Mouse (Mus musculus) kidney, adult 2 months (tissue): Measurements from ENCODE around the gene Rwdd4a. TPM values are rescaled to one million over a fixed set of nuclear protein-coding genes. Genes with fewer than 3 reads are reported as not detected.

ENCODE experiments used
- DNase-seq: peaks from one replicate; pipeline ENCODE4 v3.0.0; 2021
- H3K27ac ChIP-seq: fragments of 200-500 bp; 2 replicates; pipeline ENCODE4 v1.5.1; 2012; ENCODE audit warnings: low read depth, low read length, control low read depth, inconsistent platforms; ENCODE audit not compliant: insufficient read depth
- H3K27me3 ChIP-seq: fragments of 200-500 bp; replicated peaks from 2 replicates; pipeline ENCODE4 v1.6.1; 2012; ENCODE audit warnings: mild to moderate bottlenecking, moderate library complexity, low read length, inconsistent platforms; ENCODE audit not compliant: control insufficient read depth, insufficient read depth
- H3K36me3 ChIP-seq: fragments of 200-500 bp; 2 replicates; pipeline ENCODE4 v1.6.1; 2012; ENCODE audit warnings: mild to moderate bottlenecking, moderate library complexity, low read length, inconsistent platforms; ENCODE audit not compliant: control insufficient read depth, insufficient read depth
- H3K4me1 ChIP-seq: fragments of 200-500 bp; 2 replicates; pipeline ENCODE4 v1.6.1; 2011; ENCODE audit warnings: low read length; ENCODE audit not compliant: control insufficient read depth, insufficient read depth
- H3K4me3 ChIP-seq: fragments of 200-500 bp; 2 replicates; pipeline ENCODE4 v1.5.1; 2011; ENCODE audit warnings: mild to moderate bottlenecking, low read depth, low read length, control low read depth; ENCODE audit not compliant: insufficient read depth
- CTCF ChIP-seq: fragments of 200-500 bp; conservative IDR thresholded peaks from 2 replicates; pipeline ENCODE4 v1.5.1; 2011; ENCODE audit warnings: low read depth, mild to moderate bottlenecking, control low read depth, low read length, moderate library complexity, mixed read lengths; ENCODE audit not compliant: insufficient read depth, insufficient read length
- POLR2A ChIP-seq: fragments of 200-500 bp; IDR thresholded peaks from one replicate; pipeline ENCODE4 v1.6.1; 2011; ENCODE audit warnings: low read depth, low read length, control low read depth
- WGBS: fragments of 180-500 bp; shearing (Covaris S2); methylation state at CpG from one replicate; pipeline ENCODE4 v1.1.7; 2018; 5-methylcytosine and 5-hydroxymethylcytosine counted together
- polyA plus RNA-seq: library from polyadenylated mRNA; depleted of rRNA; stranded (reverse); fragments of >200 nt; gene quantifications from 2 replicates; pipeline ENCODE4 v1.2.3, GENCODE M21; 2012; rRNA removed

Gene Rwdd4a
- 16.7 and 16.8 TPM in 2 replicates for polyA plus RNA-seq

DNA sequence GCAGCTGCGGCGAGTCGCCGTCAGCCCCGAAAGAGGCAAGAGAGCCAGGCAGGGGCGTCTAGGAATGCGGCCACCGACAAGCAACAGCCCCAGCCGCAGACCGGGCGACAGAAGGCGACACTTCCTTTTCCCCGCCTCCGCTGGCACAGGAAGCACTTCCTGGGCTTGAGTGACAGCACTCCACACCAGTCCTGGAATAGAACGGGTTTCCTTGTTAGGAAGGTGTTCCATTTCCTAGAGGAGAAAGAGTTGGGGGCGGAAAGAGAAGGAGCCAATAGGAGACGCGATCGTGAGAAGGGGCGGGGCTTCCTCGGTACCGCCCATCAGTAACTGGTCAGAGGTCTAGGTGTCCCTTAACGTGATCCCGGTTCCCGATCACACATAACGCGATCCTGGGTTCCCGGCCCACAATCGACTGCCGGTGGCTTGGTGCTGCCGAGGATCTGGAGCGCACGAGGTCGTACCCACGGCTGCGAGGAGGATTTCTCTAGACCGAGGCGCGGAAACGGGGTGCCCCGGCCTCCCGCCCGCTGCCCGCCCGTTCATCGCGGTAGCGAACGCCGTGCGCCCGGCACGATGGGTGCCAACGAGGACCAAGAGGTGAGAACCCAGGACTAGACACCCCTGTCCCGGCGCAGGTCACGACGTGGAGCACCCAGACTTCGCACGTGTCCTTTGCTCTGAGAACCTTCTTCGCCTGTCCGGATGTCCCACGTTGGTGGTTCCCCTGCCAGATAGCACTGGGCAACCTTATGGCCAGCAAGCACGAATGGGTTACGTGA lies at the start of gene Rwdd4a, which contains the start of gene Trappc11:
Gene Rwdd4a (plus strand): TSS at position 321 of the 782 bp plus-strand sequence.
Gene Trappc11 (minus strand): TSS at position 127 of the 782 bp plus-strand sequence.
- H3K4me3 ChIP-seq = peak within 1 kb of the TSS; percentile 81
- no peaks in the 10 kb centered on the region; the same call in 1 of the 2 replicates for H3K4me1 ChIP-seq
- peak within 1 kb of the TSS; percentile 75 for H3K27ac ChIP-seq
- no peaks in the 10 kb centered on the region for H3K27me3 ChIP-seq
- TF ChIP-seq POLR2A = peak; percentile 16
- no peak for TF ChIP-seq CTCF
- WGBS = under 1% methylated on average over 65 of the region's 65 CpGs
- H3K36me3 ChIP-seq = peaks cover 1% of the 10 kb centered on the region; the same call in 1 of the 2 replicates
- peak; percentile 99 for DNase-seq

DNA sequence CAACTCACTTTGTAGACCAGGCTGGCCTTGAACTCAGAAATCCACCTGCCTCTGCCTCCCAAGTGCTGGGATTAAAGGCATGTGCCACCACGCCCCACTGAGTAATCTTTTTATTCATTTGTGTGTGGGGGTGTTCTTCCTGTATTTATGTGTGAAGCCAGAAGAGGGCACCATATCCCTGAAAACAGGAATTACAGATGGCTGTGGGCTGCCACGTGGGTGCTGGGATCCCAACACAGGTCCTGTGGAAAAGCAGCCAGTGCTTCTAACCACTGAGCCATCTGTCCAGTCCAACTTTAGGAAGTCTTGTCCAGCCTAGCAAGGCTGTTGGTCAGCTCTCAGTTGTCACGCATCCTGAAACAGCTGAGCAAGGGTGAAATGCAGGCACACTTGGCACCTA lies 46.2 kb upstream of the Rwdd4a start:
- no peak overlapping the region for H3K4me3 ChIP-seq
- 0 out of 2 replicates have a peak, but pooled peaks cover 1% of the 10 kb centered on the region for H3K36me3 ChIP-seq
- H3K27ac ChIP-seq = no peak overlapping the region
- WGBS = 87% methylated on average over 3 of the region's 3 CpGs
- no peaks in the 10 kb centered on the region for H3K4me1 ChIP-seq
- no peaks in the 10 kb centered on the region for H3K27me3 ChIP-seq
- TF ChIP-seq CTCF (no peak), POLR2A (no peak)
- DNase-seq = no peak

DNA sequence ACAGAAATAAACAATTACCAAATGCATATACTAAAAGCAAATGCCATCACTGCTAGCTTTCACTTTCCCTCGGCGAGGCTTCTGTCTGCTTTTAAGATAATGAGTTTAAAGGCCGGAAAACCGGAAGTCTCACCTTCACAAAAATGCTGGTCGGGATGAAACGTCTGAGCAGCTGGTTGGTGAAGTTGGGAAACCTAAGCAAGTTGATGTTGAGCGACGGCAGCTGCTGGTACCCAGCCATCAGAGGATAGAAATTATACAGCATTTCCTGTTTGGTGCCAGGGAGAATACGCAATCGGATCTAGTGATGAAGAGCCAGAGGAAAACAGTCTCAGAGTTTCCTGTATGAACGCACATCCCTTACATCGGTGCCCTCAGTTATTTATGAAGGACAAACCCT lies 40.4 kb upstream of the Rwdd4a start:
- no peak overlapping the region for H3K4me3 ChIP-seq
- H3K36me3 ChIP-seq = peaks cover 1% of the 10 kb centered on the region; the same call in 1 of the 2 replicates
- H3K4me1 ChIP-seq = 0 out of 2 replicates have a peak, but pooled peaks cover 3% of the 10 kb centered on the region
- no peaks in the 10 kb centered on the region for H3K27me3 ChIP-seq
- WGBS = 80% methylated on average over 12 of the region's 12 CpGs
- TF ChIP-seq POLR2A = no peak
- no peak for TF ChIP-seq CTCF
- DNase-seq = no peak
- H3K27ac ChIP-seq = no peak overlapping the region

GRCm38 (mm10) chr8:47494602-47495153 lies 38.8 kb upstream of the Rwdd4a start:
- Histone ChIP-seq H3K27me3 (no peaks in the 10 kb centered on the region), H3K4me1 (0 out of 2 replicates have a peak, but pooled peaks cover 3% of the 10 kb centered on the region), H3K36me3 (peaks cover 1% of the 10 kb centered on the region), H3K4me3 (no peak overlapping the region), H3K27ac (peak overlapping the region; percentile 9; the same call in 1 of the 2 replicates)
- DNase-seq = peak; percentile 7
- TF ChIP-seq POLR2A = no peak
- TF ChIP-seq CTCF = no peak
- 36% methylated on average over 12 of the region's 12 CpGs for WGBS

DNA sequence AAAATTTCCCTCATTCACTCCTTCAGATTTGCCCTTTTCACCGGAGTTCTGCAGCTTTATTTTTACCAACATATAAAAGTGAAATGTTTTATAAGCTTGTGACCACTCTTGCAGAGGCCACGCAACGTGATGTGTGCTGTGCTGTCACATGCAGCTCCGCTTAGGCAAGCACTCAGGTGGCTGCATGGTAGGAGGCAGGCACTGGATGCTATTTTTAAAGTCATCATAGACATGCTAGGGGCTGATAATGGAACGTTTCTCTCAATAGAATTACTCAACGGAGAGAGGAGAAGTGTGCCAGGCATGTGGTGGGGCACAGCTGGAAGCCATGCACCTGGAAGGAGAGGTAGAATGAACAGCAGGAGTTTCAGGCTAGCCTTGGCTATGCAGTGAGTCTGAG lies 38.0 kb upstream of the Rwdd4a start:
- Histone ChIP-seq H3K27me3 (no peaks in the 10 kb centered on the region), H3K4me3 (no peak overlapping the region), H3K4me1 (0 out of 2 replicates have a peak, but pooled peaks cover 3% of the 10 kb centered on the region), H3K27ac (no peak overlapping the region), H3K36me3 (no peaks in the 10 kb centered on the region; the same call in none of the 2 replicates)
- WGBS = 73% methylated on average over 6 of the region's 6 CpGs
- no peak for DNase-seq
- TF ChIP-seq POLR2A (no peak), CTCF (no peak)

DNA sequence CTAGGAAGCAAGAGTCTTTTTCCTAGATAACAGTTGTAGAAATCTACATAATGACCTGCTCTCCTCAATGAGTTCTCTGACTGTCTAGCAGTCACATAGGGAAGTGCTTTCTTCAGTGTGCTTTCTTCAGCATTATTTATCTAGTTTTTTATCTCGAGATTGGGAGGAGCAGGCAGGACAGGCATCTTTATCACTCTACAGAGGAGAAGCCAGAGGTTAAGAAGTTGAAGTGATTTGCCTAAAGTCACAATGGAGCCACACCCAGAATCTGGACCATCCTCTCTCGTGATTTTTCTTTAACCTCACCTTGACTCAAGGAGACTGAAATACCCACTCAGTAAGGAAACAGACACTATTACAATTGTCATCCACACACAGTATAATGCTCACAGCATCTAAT lies 31.5 kb upstream of the Rwdd4a start:
- H3K27me3 ChIP-seq = no peaks in the 10 kb centered on the region
- H3K4me3 ChIP-seq = no peak overlapping the region
- no peaks in the 10 kb centered on the region for H3K4me1 ChIP-seq
- H3K27ac ChIP-seq = no peak overlapping the region
- no peak for TF ChIP-seq CTCF
- TF ChIP-seq POLR2A = no peak
- no peak for DNase-seq
- H3K36me3 ChIP-seq = no peaks in the 10 kb centered on the region; the same call in none of the 2 replicates
- 67% methylated on average over 2 of the region's 2 CpGs for WGBS

GRCm38 (mm10) chr8:47502546-47502945 lies 30.9 kb upstream of the Rwdd4a start:
- Histone ChIP-seq H3K27ac (no peak overlapping the region), H3K4me3 (no peak overlapping the region), H3K4me1 (no peaks in the 10 kb centered on the region), H3K27me3 (no peaks in the 10 kb centered on the region), H3K36me3 (no peaks in the 10 kb centered on the region; the same call in none of the 2 replicates)
- WGBS = 96% methylated on average over 13 of the region's 13 CpGs
- no peak for DNase-seq
- TF ChIP-seq POLR2A (no peak), CTCF (no peak)
